Mouse (Mus musculus): ENCODE results near the gene Icam1.
A peak's percentile ranks its signal among the peaks of the same experiment; 100 is the strongest.

Gene Icam1

GRCm38 (mm10) chr9:21045235-21045634, 29.4 kb downstream of the Icam1 start:
- no peak for DNase-seq (ENCODE audit: low spot score in 2 of 2)

DNA sequence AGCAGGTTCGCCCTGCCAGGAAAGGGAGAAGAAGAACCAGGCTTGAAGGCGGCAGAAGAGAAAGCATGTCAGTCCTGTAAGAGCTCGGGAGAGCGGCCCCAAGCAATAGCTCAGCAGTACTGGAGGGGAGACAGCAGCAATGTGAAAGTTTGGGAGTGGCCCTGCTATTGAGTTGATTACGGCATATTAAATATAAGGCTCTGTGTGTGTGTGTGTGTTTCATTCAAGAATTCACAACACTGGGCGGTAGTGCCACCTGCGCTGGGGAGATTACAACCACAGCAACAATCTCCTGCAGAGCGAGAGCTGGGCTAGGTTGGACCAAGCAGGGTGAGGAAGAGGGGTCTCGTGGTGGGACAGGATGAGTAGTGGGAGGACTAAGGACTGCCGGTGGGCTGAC, 35.8 kb downstream of the Icam1 start:
- DNase-seq (ENCODE audit: low spot score in 2 of 2): no peak

- DNase-seq (ENCODE audit: low spot score in 2 of 2): peak in 1 of 2 experiments; percentile 82
Observed at GRCm38 (mm10) chr9:21062928-21063327, 47.1 kb downstream of the Icam1 start.

GRCm38 (mm10) chr9:21067006-21067684, 51.4 kb downstream of the Icam1 start, which contains the start of gene Zglp1:
Gene Zglp1 (minus strand): TSS chr9:21067093.
- no peak for DNase-seq (ENCODE audit: low spot score in 2 of 2)

DNA sequence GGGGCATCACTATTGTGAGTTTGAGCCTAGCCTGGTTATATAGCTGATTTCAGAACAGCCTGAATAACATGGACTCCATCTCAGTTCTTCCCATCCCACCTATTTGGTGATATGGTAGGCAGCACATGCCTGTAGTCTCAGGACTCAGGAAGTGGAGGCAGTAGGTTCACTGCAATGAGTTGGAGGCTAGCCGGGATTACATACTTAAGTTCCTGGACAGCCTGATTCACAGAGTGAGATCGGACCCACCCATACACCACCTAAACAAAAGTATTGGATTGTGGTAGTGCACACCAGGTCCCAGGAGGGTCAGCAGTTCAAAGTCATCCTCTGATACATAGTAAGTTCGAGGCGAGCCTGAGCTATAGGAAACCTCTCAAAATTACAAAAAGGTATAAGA, 56.9 kb downstream of the Icam1 start:
- DNase-seq (ENCODE audit: low spot score in 2 of 2): no peak

DNA sequence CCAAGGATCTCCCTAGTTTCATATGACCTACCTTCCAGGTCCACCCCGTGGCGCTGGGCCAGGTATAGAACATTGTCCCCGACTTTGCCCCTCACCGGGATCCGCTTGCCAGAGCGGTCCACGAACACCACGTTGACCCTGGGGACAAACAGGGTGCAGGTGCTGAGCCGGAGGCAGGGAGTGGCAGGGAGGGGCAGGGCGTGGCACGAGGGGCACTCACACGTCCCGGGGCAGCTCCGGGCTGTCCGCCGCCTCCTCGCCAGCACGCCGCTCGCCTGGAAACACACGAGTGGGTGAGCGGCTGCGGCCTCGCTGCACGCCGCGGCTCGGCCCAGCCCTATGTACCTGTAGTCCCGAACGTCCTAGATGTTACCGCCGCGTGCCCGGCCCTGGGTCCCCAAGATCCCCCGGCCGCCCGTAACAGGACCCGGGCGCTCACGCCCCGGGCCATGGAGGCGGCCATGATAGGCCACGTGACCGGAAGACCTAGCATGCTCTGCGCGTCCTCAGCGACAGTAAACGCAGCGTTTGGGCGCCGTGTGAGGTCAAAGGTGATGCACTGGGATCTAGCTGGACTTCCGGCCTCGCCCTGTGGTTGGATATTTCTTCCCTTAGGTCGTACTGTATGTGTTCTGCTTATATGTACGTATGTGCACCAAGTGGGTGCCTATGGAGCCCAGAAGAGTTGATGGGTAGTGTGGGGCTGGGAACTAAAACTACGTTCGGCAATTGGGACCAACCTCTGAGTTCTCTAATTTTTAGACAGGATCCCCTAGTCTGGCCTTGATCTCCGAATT, 57.5 kb downstream of the Icam1 start, which contains the start of the genes Gm49373 and Fdx1l:
Gm49373 (minus strand) TSS at position 53 of the 797 bp plus-strand sequence.
Fdx1l (minus strand) TSS at position 571 of the 797 bp plus-strand sequence.
- DNase-seq (ENCODE audit: low spot score in 2 of 2): peak; percentile 79 to 93

GRCm38 (mm10) chr9:21074173-21074572, 58.4 kb downstream of the Icam1 start:
- DNase-seq (ENCODE audit: low spot score in 2 of 2): no peak

- DNase-seq (ENCODE audit: low spot score in 2 of 2): no peak
Observed at GRCm38 (mm10) chr9:21075625-21076024, 59.8 kb downstream of the Icam1 start.
